Mouse (Mus musculus) Patski (cell line): ENCODE results near the gene Pard3b. TPM values are rescaled to one million over a fixed set of nuclear protein-coding genes. Genes with fewer than 3 reads are reported as not detected.

Source experiments
- ATAC-seq: fragments of 100-300 bp; one replicate; pipeline ENCODE4 v1.8.0; 2021
- CTCF ChIA-PET: fragments of 350-600 bp; sonication (Branson Sonifier 250); formaldehyde crosslinking; loops from one replicate; lab custom pipeline; 2022; ENCODE audit warnings: inconsistent platforms; lab: Charles Lee
- POLR2A ChIA-PET: fragments of 350-600 bp; sonication (Branson Sonifier 250); formaldehyde crosslinking; loops from one replicate; lab custom pipeline; 2022; ENCODE audit warnings: antibody characterized with exemption, inconsistent platforms; lab: Charles Lee
- DNase-seq: peaks from one replicate; pipeline ENCODE4 v3.0.0-alpha.2; 2011; ENCODE audit warnings: low read depth, low spot score
- H3K27me3 ChIP-seq: fragments of 371-371 bp; one replicate; pipeline ENCODE4 v1.5.1; 2021
- CTCF ChIP-seq: fragments of 100-300 bp; IDR thresholded peaks from one replicate; pipeline ENCODE4 v1.5.1; 2021
- in situ Hi-C: fragments of 300-500 bp; cut with MboI; formaldehyde crosslinking; loops from 3 replicates; pipeline ENCODE4 v1.11.1; 2018; ENCODE audit warnings: low pct_unique_long_range_greater_than_20kb, mixed read lengths
- polyA plus RNA-seq: library from polyadenylated mRNA; unstranded; gene quantifications from one replicate; pipeline ENCODE4 v1.2.3, GENCODE M21; 2021

The Pard3b gene
- polyA plus RNA-seq, 1 experiment from 2014 or later, result 9.1 TPM

DNA sequence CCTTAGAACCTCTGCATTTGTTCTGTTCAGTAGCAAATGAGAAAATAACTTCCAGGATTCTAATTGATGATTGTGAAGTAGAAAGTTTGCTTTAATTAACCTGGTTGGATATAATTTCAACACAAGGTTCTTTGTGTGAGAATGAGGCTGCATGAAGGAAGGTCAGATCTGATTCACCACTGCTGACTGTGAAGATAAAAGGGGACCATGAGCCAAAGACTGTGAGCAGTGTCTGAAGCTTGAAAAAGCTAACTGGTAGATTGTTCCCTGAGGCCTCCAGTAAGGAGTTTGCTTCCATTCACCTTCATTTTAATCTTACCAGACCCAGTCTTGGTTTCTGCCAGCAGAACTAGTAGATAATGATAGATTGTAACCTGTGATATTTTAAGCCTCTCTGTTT, 108.9 kb downstream of the Pard3b start:
- ChIA-PET POLR2A (no interaction called here), CTCF (no interaction called here)
- ATAC-seq, result no peak
- DNase-seq, result no peak
- H3K27me3 ChIP-seq, result no peaks in the 10 kb centered on the region
- in situ Hi-C loops, result no loop called here
- no peak for TF ChIP-seq CTCF

DNA sequence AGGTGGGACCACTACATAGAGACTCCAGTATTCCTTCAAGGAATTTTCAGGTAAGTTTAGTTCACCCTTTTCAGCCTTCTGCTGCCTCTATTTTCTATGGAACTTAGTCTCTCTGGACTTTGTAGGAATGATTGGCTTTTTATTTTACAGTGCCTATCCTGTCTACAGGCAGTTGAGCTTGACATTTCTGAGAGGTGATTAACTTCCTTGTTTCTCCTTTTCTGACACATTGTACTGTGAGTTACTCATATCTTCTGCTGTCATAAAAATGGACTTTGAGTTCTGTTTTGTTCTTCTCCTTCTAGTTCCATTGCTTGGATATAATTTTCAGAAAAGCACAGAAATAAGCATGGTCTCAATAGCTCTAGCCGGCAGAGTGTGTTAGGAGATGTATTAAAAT, 112.4 kb downstream of the Pard3b start:
- DNase-seq (no peak), ATAC-seq (no peak)
- no peak for TF ChIP-seq CTCF
- POLR2A ChIA-PET, result no interaction called here
- in situ Hi-C loops, result loop anchor here (25.0 kb wide), 1 partner anchor 564 kb away; no protein-coding TSS in a partner anchor
- H3K27me3 ChIP-seq, result no peaks in the 10 kb centered on the region
- CTCF ChIA-PET, result no interaction called here

- ATAC-seq (no peak), DNase-seq (no peak)
- in situ Hi-C loops, result loop anchor here (25.0 kb wide), 1 partner anchor 569 kb away; no protein-coding TSS in a partner anchor
- ChIA-PET CTCF (no interaction called here), POLR2A (no interaction called here)
- no peaks in the 10 kb centered on the region for H3K27me3 ChIP-seq
- TF ChIP-seq CTCF, result no peak
Observed at GRCm38 (mm10) chr1:61756771-61757170, 118.1 kb downstream of the Pard3b start.

- ChIA-PET CTCF (interaction anchor here (0.7 to 1.2 kb wide), 3 partner anchors 12 to 473 kb away, joined by 3 read pairs; no protein-coding TSS in a partner anchor), POLR2A (no interaction called here)
- DNase-seq (no peak), ATAC-seq (no peak)
- no peaks in the 10 kb centered on the region for H3K27me3 ChIP-seq
- in situ Hi-C loops, result loop anchor here (5.0 to 25.0 kb wide), 5 partner anchors 399 to 931 kb away; partner anchors contain the start of gene Nrp2
- peak; percentile 93 for TF ChIP-seq CTCF
Observed at GRCm38 (mm10) chr1:61771213-61771612, 132.6 kb downstream of the Pard3b start.

DNA sequence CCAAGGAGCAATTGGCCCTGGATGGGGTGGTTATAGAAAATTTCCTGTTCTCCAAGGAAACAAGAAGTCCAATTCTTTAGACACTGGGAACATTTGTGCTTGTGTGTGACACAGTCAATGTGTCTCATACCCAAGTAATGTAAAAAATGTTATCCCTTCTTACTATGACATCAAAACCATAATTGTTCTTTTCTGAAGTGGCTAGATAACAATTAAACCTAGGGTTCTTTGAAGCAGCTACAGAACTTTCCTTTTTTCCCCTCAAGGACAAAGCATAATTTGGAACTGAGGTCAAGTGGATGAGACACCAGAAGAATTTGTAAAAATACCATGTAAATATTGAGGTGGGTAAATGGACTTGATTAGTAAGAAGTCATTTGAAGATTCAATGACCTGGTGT, 140.1 kb downstream of the Pard3b start:
- ATAC-seq, result no peak
- in situ Hi-C loops, result no loop called here
- DNase-seq, result no peak
- CTCF ChIA-PET, result no interaction called here
- TF ChIP-seq CTCF, result no peak
- POLR2A ChIA-PET, result no interaction called here
- H3K27me3 ChIP-seq, result no peaks in the 10 kb centered on the region

DNA sequence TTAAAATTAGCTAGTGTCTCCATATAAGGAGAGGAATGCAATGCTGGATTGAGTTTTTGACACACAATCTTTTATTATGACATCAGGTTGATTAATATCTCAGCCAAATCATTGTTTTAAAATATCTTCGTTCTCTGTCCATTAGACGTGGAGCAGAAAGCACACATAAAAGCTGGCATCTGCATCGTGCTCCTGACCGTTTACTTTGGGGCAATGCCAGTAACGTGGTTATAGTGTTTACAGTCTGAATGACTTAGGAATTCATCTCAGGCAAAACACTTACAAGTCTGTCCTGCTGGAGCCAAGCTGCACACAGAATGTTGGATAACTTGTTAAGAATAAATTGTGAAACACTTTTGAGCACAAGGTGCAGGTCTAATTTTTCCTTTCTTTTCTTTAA, 141.3 kb downstream of the Pard3b start:
- POLR2A ChIA-PET, result no interaction called here
- DNase-seq, result peak; percentile 77
- in situ Hi-C loops, result no loop called here
- no peak for TF ChIP-seq CTCF
- CTCF ChIA-PET, result no interaction called here
- H3K27me3 ChIP-seq, result no peaks in the 10 kb centered on the region
- peak; percentile 88 for ATAC-seq

DNA sequence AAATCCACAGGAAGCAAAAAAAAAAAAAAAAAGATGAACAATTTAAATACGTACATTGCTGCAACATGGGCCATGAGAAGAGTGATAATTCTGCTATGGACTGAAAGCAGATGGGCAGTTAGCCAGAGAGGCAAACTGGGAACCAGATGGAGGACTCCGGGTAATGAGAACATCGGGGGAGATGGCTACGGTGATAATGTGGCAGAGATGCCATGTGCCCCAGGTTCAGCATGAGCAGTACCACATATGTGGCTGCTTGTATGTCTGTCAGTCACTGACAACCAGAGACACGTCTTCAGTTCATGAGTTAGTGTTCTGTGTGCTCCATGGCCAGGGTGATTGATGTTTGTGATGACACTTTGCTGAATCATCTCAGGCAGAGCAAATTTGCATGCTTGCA, 157.7 kb downstream of the Pard3b start:
- TF ChIP-seq CTCF, result no peak

GRCm38 (mm10) chr1:61820213-61820612, 181.6 kb downstream of the Pard3b start:
- CTCF ChIA-PET, result no interaction called here

More for the DNA sequence above, 157.7 kb downstream of the Pard3b start:
- no peak for ATAC-seq
- POLR2A ChIA-PET, result no interaction called here
- no peak for DNase-seq
- in situ Hi-C loops, result no loop called here
- H3K27me3 ChIP-seq, result no peaks in the 10 kb centered on the region
- CTCF ChIA-PET, result no interaction called here

GRCm38 (mm10) chr1:61825560-61826191, 187.1 kb downstream of the Pard3b start:
- ChIA-PET CTCF (no interaction called here), POLR2A (no interaction called here)
- DNase-seq (no peak), ATAC-seq (no peak)
- no peak for TF ChIP-seq CTCF
- in situ Hi-C loops, result no loop called here
- H3K27me3 ChIP-seq, result no peaks in the 10 kb centered on the region

More at GRCm38 (mm10) chr1:61820213-61820612, 181.6 kb downstream of the Pard3b start:
- H3K27me3 ChIP-seq, result no peaks in the 10 kb centered on the region
- POLR2A ChIA-PET, result interaction anchor here (0.6 kb wide), 1 partner anchor 1201 kb away, joined by 5 read pairs; no protein-coding TSS in a partner anchor
- ATAC-seq, result no peak
- DNase-seq, result no peak
- TF ChIP-seq CTCF, result no peak
- in situ Hi-C loops, result no loop called here

DNA sequence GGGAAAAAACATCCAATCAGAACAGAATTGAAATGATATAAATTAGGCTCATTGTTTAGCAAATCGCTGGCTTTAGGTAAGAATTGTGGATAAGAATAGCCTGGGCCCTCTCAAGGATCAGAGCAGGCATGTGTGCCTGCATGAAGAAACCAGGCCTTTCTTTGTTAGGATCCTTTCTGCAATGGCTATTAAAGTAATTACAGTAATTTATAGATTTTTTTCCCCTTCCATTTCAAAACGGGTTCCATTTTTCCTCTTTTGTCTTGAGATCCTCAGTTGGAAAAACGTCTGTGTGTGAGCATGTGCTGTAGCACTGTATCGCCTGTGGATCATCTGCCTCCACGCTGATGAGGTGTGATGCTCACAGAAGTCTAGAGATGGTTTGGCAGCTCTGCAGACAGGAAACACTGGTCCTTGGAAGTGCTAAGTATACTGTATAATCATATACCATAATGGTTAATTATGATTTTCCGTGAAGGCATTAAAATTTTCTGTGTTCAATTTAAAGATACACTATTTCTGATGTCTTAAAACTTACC, 198.5 kb downstream of the Pard3b start:
- DNase-seq (no peak), ATAC-seq (no peak)
- TF ChIP-seq CTCF, result no peak
- no peaks in the 10 kb centered on the region for H3K27me3 ChIP-seq
- in situ Hi-C loops, result no loop called here
- ChIA-PET POLR2A (no interaction called here), CTCF (no interaction called here)

DNA sequence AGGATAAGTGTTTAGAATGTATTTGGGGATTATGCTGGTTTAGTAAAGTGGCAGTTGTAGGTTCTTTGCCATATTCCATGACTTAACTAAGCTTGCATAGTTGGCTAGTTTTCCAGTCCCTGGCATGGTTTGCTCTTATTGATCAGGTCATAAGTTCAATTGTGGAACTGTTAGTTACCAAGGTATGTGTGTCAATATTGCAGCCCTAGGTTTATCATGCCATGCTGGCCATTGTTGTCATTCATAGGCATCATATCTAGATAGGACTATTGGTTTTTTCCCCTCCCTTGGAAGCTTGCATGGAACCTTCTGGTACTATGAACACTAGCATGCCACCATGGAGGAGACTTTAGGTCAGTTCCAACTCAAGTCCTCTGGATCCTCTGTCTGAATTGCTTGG, 208.0 kb downstream of the Pard3b start:
- DNase-seq (no peak), ATAC-seq (no peak)
- TF ChIP-seq CTCF, result no peak
- ChIA-PET CTCF (no interaction called here), POLR2A (no interaction called here)
- no peaks in the 10 kb centered on the region for H3K27me3 ChIP-seq
- in situ Hi-C loops, result no loop called here
